Mouse (Mus musculus): ENCODE data around the gene Slc2a12. TPM values are rescaled to one million over a fixed set of nuclear protein-coding genes. Genes with fewer than 3 reads are reported as not detected.

Gene Slc2a12
- polyA plus RNA-seq (2012) = not detected in 2 replicates

DNA sequence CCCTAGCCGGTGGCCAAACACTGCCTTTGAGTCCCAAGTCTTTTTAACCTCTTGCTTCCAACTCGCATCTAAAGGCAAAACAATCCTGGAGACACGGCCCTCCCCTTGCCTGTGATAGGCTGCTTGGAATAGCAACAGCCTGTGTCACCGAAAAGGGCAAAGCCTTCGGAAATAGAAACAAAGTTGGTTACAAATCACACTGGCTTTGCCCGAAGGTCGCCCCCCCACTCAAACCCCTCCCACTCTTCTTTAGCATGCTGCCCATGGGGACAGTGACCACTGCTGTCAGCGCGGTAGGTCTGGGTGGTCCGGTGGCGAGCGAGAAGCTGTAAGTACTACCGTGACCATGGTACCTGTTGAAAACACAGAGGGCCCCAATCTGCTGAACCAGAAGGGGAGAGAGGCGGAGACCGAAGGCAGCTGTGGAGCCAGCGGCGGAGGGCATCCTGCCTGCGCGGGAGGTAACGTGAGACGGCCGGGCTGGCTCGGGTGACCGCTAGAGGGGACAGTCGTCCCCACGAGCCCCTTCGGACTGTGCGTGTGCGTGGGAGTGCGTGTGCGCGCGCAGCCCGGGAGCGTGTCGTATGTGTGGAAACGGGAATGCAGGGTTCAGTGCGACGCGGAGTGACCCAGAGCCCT, at the start of gene Slc2a12:
Gene Slc2a12 (plus strand): TSS at position 159 of the 639 bp plus-strand sequence.
- peak within 1 kb of the TSS; percentile 59 for H3K4me3 ChIP-seq (replicated peaks)
- no peak for TF ChIP-seq TAL1 (IDR thresholded peaks at IDR 0.05; ENCODE audit: low read length)
- no peak for TF ChIP-seq GATA1 (IDR thresholded peaks at IDR 0.05; ENCODE audit: low read length)
- no peaks in the 10 kb centered on the region for H3K9me3 ChIP-seq (ENCODE audit: control insufficient read depth, low read length)
- H3K36me3 ChIP-seq (ENCODE audit: control insufficient read depth) = no peaks in the 10 kb centered on the region
- H3K27me3 ChIP-seq (ENCODE audit: control insufficient read depth) = peaks cover 15% of the 10 kb centered on the region
- H3K4me1 ChIP-seq (ENCODE audit: control insufficient read depth) = peaks cover 8% of the 10 kb centered on the region

GRCm38 (mm10) chr10:22598908-22599480, 45.8 kb upstream of the Slc2a12 start:
- no peak for TF ChIP-seq TAL1 (IDR thresholded peaks at IDR 0.05; ENCODE audit: low read length)
- TF ChIP-seq GATA1 (IDR thresholded peaks at IDR 0.05; ENCODE audit: low read length) = no peak
- H3K4me1 ChIP-seq (ENCODE audit: control insufficient read depth) = peaks cover 4% of the 10 kb centered on the region

DNA sequence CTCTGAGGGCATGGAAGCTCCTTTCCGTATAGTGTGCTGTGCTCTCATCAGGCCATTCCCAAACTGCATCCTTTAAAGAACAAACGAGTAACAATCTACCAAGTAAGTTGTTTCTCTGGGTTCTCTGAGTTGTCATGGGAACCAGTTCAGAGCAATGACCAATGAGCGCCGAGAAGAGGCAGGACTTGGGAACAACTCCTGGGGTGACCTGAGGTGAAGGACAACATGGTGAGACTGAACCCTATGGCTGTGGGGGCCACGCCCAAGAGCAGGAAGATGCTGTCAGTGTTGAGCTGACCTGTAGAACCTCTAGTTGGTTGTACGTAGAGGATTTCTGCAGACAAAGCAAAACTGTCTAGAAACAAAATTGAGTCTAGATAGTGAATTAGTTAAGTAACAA, 43.8 kb upstream of the Slc2a12 start:
- H3K27me3 ChIP-seq (ENCODE audit: control insufficient read depth) = no peaks in the 10 kb centered on the region
- no peak for TF ChIP-seq TAL1 (IDR thresholded peaks at IDR 0.05; ENCODE audit: low read length)
- no peaks in the 10 kb centered on the region for H3K4me1 ChIP-seq (ENCODE audit: control insufficient read depth)
- no peaks in the 10 kb centered on the region for H3K36me3 ChIP-seq (ENCODE audit: control insufficient read depth)
- peaks cover 7% of the 10 kb centered on the region; the same call in 1 of the 2 replicates for H3K9me3 ChIP-seq (ENCODE audit: control insufficient read depth, low read length)
- H3K4me3 ChIP-seq (replicated peaks) = no peak overlapping the region

More at GRCm38 (mm10) chr10:22598908-22599480, 45.8 kb upstream of the Slc2a12 start:
- Histone ChIP-seq H3K36me3 (ENCODE audit: control insufficient read depth) (no peaks in the 10 kb centered on the region), H3K27me3 (ENCODE audit: control insufficient read depth) (no peaks in the 10 kb centered on the region), H3K9me3 (ENCODE audit: control insufficient read depth, low read length) (peaks cover 7% of the 10 kb centered on the region; the same call in 1 of the 2 replicates), H3K4me3 (replicated peaks) (no peak overlapping the region)

- Histone ChIP-seq H3K27me3 (ENCODE audit: control insufficient read depth) (peaks cover 4% of the 10 kb centered on the region; the same call in 1 of the 2 replicates), H3K4me3 (replicated peaks) (no peak overlapping the region)
These were observed 40.0 kb upstream of the Slc2a12 start for GRCm38 (mm10) chr10:22604801-22605200.

DNA sequence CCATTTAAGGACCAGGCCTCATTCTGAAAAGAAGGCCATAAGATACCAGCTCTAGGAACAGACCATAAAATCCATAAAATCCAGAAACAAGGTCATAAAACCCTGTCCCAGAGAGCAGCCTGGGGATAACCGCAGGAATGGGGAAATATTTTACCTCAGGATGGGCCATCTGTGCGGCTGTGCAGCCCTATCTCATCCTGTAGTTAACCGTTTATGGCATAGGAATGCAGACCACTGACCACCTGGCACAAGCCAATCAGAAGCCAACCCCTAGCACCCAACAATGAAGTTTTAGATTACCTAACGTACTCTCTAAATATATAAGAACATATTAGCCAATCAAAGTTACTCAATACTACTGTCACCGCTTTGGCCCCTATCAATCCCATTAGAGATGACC, 36.5 kb upstream of the Slc2a12 start:
- H3K4me3 ChIP-seq (replicated peaks) = no peak overlapping the region
- no peaks in the 10 kb centered on the region for H3K36me3 ChIP-seq (ENCODE audit: control insufficient read depth)
- TF ChIP-seq TAL1 (IDR thresholded peaks at IDR 0.05; ENCODE audit: low read length) = no peak
- TF ChIP-seq GATA1 (IDR thresholded peaks at IDR 0.05; ENCODE audit: low read length) = no peak
- peaks cover 3% of the 10 kb centered on the region; the same call in 1 of the 2 replicates for H3K9me3 ChIP-seq (ENCODE audit: control insufficient read depth, low read length)
- H3K4me1 ChIP-seq (ENCODE audit: control insufficient read depth) = peaks cover 3% of the 10 kb centered on the region; the same call in 1 of the 2 replicates
- peaks cover 4% of the 10 kb centered on the region; the same call in 1 of the 2 replicates for H3K27me3 ChIP-seq (ENCODE audit: control insufficient read depth)

More at GRCm38 (mm10) chr10:22604801-22605200, 40.0 kb upstream of the Slc2a12 start:
- Histone ChIP-seq H3K4me1 (ENCODE audit: control insufficient read depth) (no peaks in the 10 kb centered on the region), H3K9me3 (ENCODE audit: control insufficient read depth, low read length) (peaks cover 3% of the 10 kb centered on the region; the same call in 1 of the 2 replicates), H3K36me3 (ENCODE audit: control insufficient read depth) (no peaks in the 10 kb centered on the region)
- TF ChIP-seq TAL1 (IDR thresholded peaks at IDR 0.05; ENCODE audit: low read length) = no peak
- TF ChIP-seq GATA1 (IDR thresholded peaks at IDR 0.05; ENCODE audit: low read length) = no peak

GRCm38 (mm10) chr10:22608799-22609357, 35.9 kb upstream of the Slc2a12 start:
- H3K9me3 ChIP-seq (ENCODE audit: control insufficient read depth, low read length) = no peaks in the 10 kb centered on the region
- no peak overlapping the region for H3K4me3 ChIP-seq (replicated peaks)
- H3K36me3 ChIP-seq (ENCODE audit: control insufficient read depth) = no peaks in the 10 kb centered on the region
- peaks cover 3% of the 10 kb centered on the region; the same call in 1 of the 2 replicates for H3K4me1 ChIP-seq (ENCODE audit: control insufficient read depth)
- TF ChIP-seq GATA1 (IDR thresholded peaks at IDR 0.05; ENCODE audit: low read length) = no peak
- TF ChIP-seq TAL1 (IDR thresholded peaks at IDR 0.05; ENCODE audit: low read length) = no peak
- H3K27me3 ChIP-seq (ENCODE audit: control insufficient read depth) = peaks cover 4% of the 10 kb centered on the region; the same call in 1 of the 2 replicates

- Histone ChIP-seq H3K4me1 (ENCODE audit: control insufficient read depth) (peaks cover 3% of the 10 kb centered on the region; the same call in 1 of the 2 replicates), H3K36me3 (ENCODE audit: control insufficient read depth) (no peaks in the 10 kb centered on the region), H3K9me3 (ENCODE audit: control insufficient read depth, low read length) (no peaks in the 10 kb centered on the region), H3K4me3 (replicated peaks) (no peak overlapping the region), H3K27me3 (ENCODE audit: control insufficient read depth) (peaks cover 4% of the 10 kb centered on the region; the same call in 1 of the 2 replicates)
- TF ChIP-seq GATA1 (IDR thresholded peaks at IDR 0.05; ENCODE audit: low read length) = no peak
- TF ChIP-seq TAL1 (IDR thresholded peaks at IDR 0.05; ENCODE audit: low read length) = no peak
These were observed 31.5 kb upstream of the Slc2a12 start for GRCm38 (mm10) chr10:22613301-22613700.

DNA sequence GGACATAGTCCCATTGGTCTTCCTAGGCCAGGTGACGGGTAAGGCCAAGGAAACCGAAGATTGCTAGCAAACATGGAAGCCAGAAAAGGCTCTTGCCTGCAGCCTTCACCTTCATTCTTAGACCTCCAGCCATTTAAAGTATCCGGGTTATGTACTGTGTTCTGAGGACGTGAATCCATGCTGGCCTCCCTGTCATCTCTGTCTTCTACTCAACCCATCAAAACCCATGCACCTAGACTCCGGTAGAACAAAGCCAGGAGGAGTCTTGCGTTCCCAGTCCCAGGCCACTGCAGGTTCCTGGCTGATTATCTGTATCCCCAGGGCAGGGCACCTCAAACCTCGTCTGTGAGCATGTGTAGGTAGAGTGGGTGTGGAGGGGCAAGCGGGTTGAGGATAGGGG, 30.3 kb upstream of the Slc2a12 start:
- no peak for TF ChIP-seq GATA1 (IDR thresholded peaks at IDR 0.05; ENCODE audit: low read length)
- Histone ChIP-seq H3K4me1 (ENCODE audit: control insufficient read depth) (peaks cover 3% of the 10 kb centered on the region; the same call in 1 of the 2 replicates), H3K9me3 (ENCODE audit: control insufficient read depth, low read length) (no peaks in the 10 kb centered on the region), H3K27me3 (ENCODE audit: control insufficient read depth) (no peaks in the 10 kb centered on the region; the same call in 1 of the 2 replicates), H3K36me3 (ENCODE audit: control insufficient read depth) (no peaks in the 10 kb centered on the region), H3K4me3 (replicated peaks) (no peak overlapping the region)

DNA sequence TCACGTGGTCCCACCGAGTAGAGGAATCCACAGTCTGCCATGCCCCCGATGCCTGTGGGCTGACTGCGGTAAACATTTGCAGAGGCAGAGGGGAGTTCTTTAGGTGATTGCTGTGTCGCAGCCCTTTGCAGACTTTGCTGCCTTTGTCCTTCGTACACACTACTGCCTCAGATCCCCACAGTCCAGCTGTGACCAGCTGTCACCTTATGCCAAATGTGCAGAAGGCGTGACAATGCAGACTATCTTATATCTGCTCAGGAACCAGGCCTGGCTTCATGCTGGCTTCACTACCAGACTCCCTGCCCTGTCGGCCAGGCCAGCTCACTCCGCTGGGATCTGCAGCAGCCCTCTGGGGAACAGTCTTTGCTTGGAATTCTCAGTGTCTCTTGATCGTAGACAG, 29.5 kb upstream of the Slc2a12 start:
- Histone ChIP-seq H3K36me3 (ENCODE audit: control insufficient read depth) (no peaks in the 10 kb centered on the region), H3K4me1 (ENCODE audit: control insufficient read depth) (peaks cover 3% of the 10 kb centered on the region; the same call in 1 of the 2 replicates), H3K9me3 (ENCODE audit: control insufficient read depth, low read length) (no peaks in the 10 kb centered on the region), H3K27me3 (ENCODE audit: control insufficient read depth) (no peaks in the 10 kb centered on the region), H3K4me3 (replicated peaks) (no peak overlapping the region)
- TF ChIP-seq TAL1 (IDR thresholded peaks at IDR 0.05; ENCODE audit: low read length) (no peak), GATA1 (IDR thresholded peaks at IDR 0.05; ENCODE audit: low read length) (no peak)
